Comparison of ENCODE assay signal across 10 mouse cellular contexts in genomic region chr12:112661327-112661605, GRCm38 (mm10). TPM values are rescaled to one million over a fixed set of nuclear protein-coding genes. Genes with fewer than 3 reads are reported as not detected.
DNase-seq lines count a peak whose midpoint lies in the region; ATAC-seq and TF ChIP-seq lines count a peak whose summit lies in the region.
"Had no signal": no experiment of that assay in that cellular context is flagged by ENCODE, and none has a peak within 500 bp of the region (broad histone marks: within the 10 kb centered on the region; RNA-seq: fewer than 3 reads in every experiment).

No protein-coding gene starts in this region.

- no peak for TF ChIP-seq POLR2A in limb, embryonic 14.5 days (IDR thresholded peaks at IDR 0.05; ENCODE audit: borderline replicate concordance, extremely low read depth, insufficient read depth, insufficient read length)

- H3K4me3 ChIP-seq in heart, embryonic 14.5 days (ENCODE audit: control insufficient read depth in 1 of 2, insufficient read depth in 1 of 2, low read depth in 1 of 2, low read length in 2 of 2), result 0 out of 4 replicates have a peak overlapping the region, but pooled peaks of 1 of the 2 experiments have one; percentile 2
- peak overlapping the region; percentile 21; the same call in 1 of the 2 replicates for H3K4me3 ChIP-seq in embryonic facial prominence, embryonic 10.5 days
- peak overlapping the region; percentile 32 for H3K4me3 ChIP-seq in hindbrain, embryonic 10.5 days
- H3K4me3 ChIP-seq in limb, embryonic 14.5 days (replicated peaks; ENCODE audit: low read length), result 0 out of 2 replicates have a peak overlapping the region, but pooled peaks have one; percentile 14

- intact Hi-C loops in heart, postnatal 10 days (cut with DNase I), result no loop called here

- no peak for DNase-seq in heart, postnatal 10 days
- DNase-seq in embryonic facial prominence, embryonic 10.5 days (ENCODE audit: low spot score), result no peak
- DNase-seq in hindbrain, embryonic 10.5 days (ENCODE audit: low spot score), result no peak
- DNase-seq in limb, embryonic 14.5 days (ENCODE audit: low spot score), result no peak
- DNase-seq in layer of hippocampus, postnatal 36 days, result no peak
- DNase-seq: kidney, adult 2 months had no signal

- H3K4me2 ChIP-seq in heart, embryonic 14.5 days (ENCODE audit: low read length), result peak overlapping the region; percentile 59
- peak overlapping the region; percentile 39 for H3K4me2 ChIP-seq in limb, embryonic 14.5 days (replicated peaks; ENCODE audit: low read depth, low read length, severe bottlenecking)

- peaks cover 54 to 77% of the 10 kb centered on the region in 2 experiments for H3K4me1 ChIP-seq in heart, embryonic 14.5 days (ENCODE audit: control insufficient read depth in 2 of 2, insufficient read depth in 2 of 2, low read length in 2 of 2)
- peaks cover 55% of the 10 kb centered on the region for H3K4me1 ChIP-seq in embryonic facial prominence, embryonic 10.5 days
- H3K4me1 ChIP-seq in hindbrain, embryonic 10.5 days (replicated peaks), result peaks cover 74% of the 10 kb centered on the region
- peaks cover 59% of the 10 kb centered on the region for H3K4me1 ChIP-seq in limb, embryonic 14.5 days (ENCODE audit: control insufficient read depth, insufficient read depth, low read length)

- no peaks in the 10 kb centered on the region for H3K9me3 ChIP-seq in heart, embryonic 14.5 days (ENCODE audit: control insufficient read depth, low read length)
- H3K9me3 ChIP-seq in embryonic facial prominence, embryonic 10.5 days, result no peaks in the 10 kb centered on the region
- H3K9me3 ChIP-seq in hindbrain, embryonic 10.5 days, result no peaks in the 10 kb centered on the region
- no peaks in the 10 kb centered on the region for H3K9me3 ChIP-seq in limb, embryonic 14.5 days (ENCODE audit: control insufficient read depth, low read length)

- ATAC-seq in heart, embryonic 14.5 days (ENCODE audit: insufficient number of reproducible peaks, insufficient read depth, low FRiP score, low read depth), result no peak
- 0 out of 2 replicates have a peak, but pooled peaks have one; percentile 0 for ATAC-seq in limb, embryonic 14.5 days (ENCODE audit: low FRiP score, low read depth)
- ATAC-seq in cerebellum, adult (ENCODE audit: insufficient number of reproducible peaks, low FRiP score, low TSS enrichment), result no peak
- ATAC-seq in inflammation-experienced regulatory T-cells, adult 6 months, result no peak
- ATAC-seq: Patski had no signal

- peak overlapping the region; percentile 58 for H3K9ac ChIP-seq in heart, embryonic 14.5 days (ENCODE audit: low read length)
- H3K9ac ChIP-seq in limb, embryonic 14.5 days (ENCODE audit: low read depth, low read length, severe bottlenecking), result peak overlapping the region; percentile 36; the same call in 1 of the 2 replicates

- WGBS in heart, embryonic 14.5 days, result 24% methylated on average over 3 of the region's 3 CpGs
- WGBS in embryonic facial prominence, embryonic 10.5 days, result 88% methylated on average over 3 of the region's 3 CpGs
- WGBS in hindbrain, embryonic 10.5 days, result 83% methylated on average over 3 of the region's 3 CpGs
- 91% methylated on average over 3 of the region's 3 CpGs for WGBS in limb, embryonic 14.5 days

- peaks cover 92% of the 10 kb centered on the region for H3K36me3 ChIP-seq in heart, embryonic 14.5 days (ENCODE audit: control insufficient read depth, insufficient read depth, low read length)
- H3K36me3 ChIP-seq in embryonic facial prominence, embryonic 10.5 days (replicated peaks), result peaks cover 100% of the 10 kb centered on the region
- peaks cover 100% of the 10 kb centered on the region for H3K36me3 ChIP-seq in hindbrain, embryonic 10.5 days
- peaks cover 90% of the 10 kb centered on the region for H3K36me3 ChIP-seq in limb, embryonic 14.5 days (ENCODE audit: control insufficient read depth, insufficient read depth, low read length)

- H3K27me3 ChIP-seq in heart, embryonic 14.5 days (ENCODE audit: control insufficient read depth, insufficient read depth, low read length), result no peaks in the 10 kb centered on the region
- no peaks in the 10 kb centered on the region for H3K27me3 ChIP-seq in embryonic facial prominence, embryonic 10.5 days (replicated peaks; ENCODE audit: low read depth, poor library complexity, severe bottlenecking)
- H3K27me3 ChIP-seq in hindbrain, embryonic 10.5 days (ENCODE audit: insufficient read depth, poor library complexity, severe bottlenecking), result no peaks in the 10 kb centered on the region
- H3K27me3 ChIP-seq in limb, embryonic 14.5 days (ENCODE audit: control insufficient read depth, insufficient read depth, low read length), result no peaks in the 10 kb centered on the region
- H3K27me3 ChIP-seq: Patski had no signal

- peak overlapping the region; percentile 88 to 98 for H3K27ac ChIP-seq in heart, embryonic 14.5 days (replicated peaks in 1 of 2; ENCODE audit: control insufficient read depth in 1 of 2, insufficient read depth in 1 of 2, low read depth in 2 of 2, low read length in 2 of 2)
- H3K27ac ChIP-seq in embryonic facial prominence, embryonic 10.5 days (replicated peaks), result peak overlapping the region; percentile 79
- H3K27ac ChIP-seq in hindbrain, embryonic 10.5 days, result peak overlapping the region; percentile 89
- peak overlapping the region; percentile 87 for H3K27ac ChIP-seq in limb, embryonic 14.5 days (replicated peaks; ENCODE audit: low read depth, low read length)

RNA-seq across cellular contexts. Expression of gene Akt1, which starts 13.4 kb away (rescaled TPM):
- polyA plus RNA-seq in heart, embryonic 14.5 days (2014; fragmentation: Nextera tagmentation; extraction: Ambion mirVana), result 163 and 182 TPM in 2 replicates
- 100 to 1,000 TPM; 346 to 355 TPM for total RNA-seq in heart, postnatal 10 days (2021)
- 47.0 and 53.4 TPM in 2 replicates for polyA plus RNA-seq in embryonic facial prominence, embryonic 10.5 days (2016; fragmentation: Nextera tagmentation; extraction: Ambion mirVana)
- polyA plus RNA-seq in hindbrain, embryonic 10.5 days (2016; fragmentation: Nextera tagmentation; extraction: Ambion mirVana), result 50.9 and 56.8 TPM in 2 replicates
- 305 and 332 TPM in 2 replicates for polyA plus RNA-seq in limb, embryonic 14.5 days (2012; rRNA removed)
- polyA plus RNA-seq in limb, embryonic 14.5 days (2014; fragmentation: Nextera tagmentation; extraction: Ambion mirVana), result 148 and 181 TPM in 2 replicates
- polyA plus RNA-seq in inflammation-experienced regulatory T-cells, adult 6 months (2017; shearing (Covaris generic)), result 10 to 100 TPM; 20.2 to 26.3 (median 21.0) TPM
- total RNA-seq in layer of hippocampus, postnatal 36 days (2021), result 100 to 1,000 TPM; 145 to 156 TPM

RNA-seq across cellular contexts. Expression of gene Siva1, which starts 16.8 kb away (rescaled TPM):
- 136 and 153 TPM in 2 replicates for polyA plus RNA-seq in heart, embryonic 14.5 days (2014; fragmentation: Nextera tagmentation; extraction: Ambion mirVana)
- total RNA-seq in heart, postnatal 10 days (2021), result 10 to 100 TPM; 26.4 to 31.4 TPM
- polyA plus RNA-seq in embryonic facial prominence, embryonic 10.5 days (2016; fragmentation: Nextera tagmentation; extraction: Ambion mirVana), result 332 TPM in 2 replicates
- 281 and 334 TPM in 2 replicates for polyA plus RNA-seq in hindbrain, embryonic 10.5 days (2016; fragmentation: Nextera tagmentation; extraction: Ambion mirVana)
- polyA plus RNA-seq in limb, embryonic 14.5 days (2012; rRNA removed), result 179 and 184 TPM in 2 replicates
- polyA plus RNA-seq in limb, embryonic 14.5 days (2014; fragmentation: Nextera tagmentation; extraction: Ambion mirVana), result 282 and 284 TPM in 2 replicates
- 10 to 100 TPM; 34.6 to 68.7 (median 39.4) TPM for polyA plus RNA-seq in inflammation-experienced regulatory T-cells, adult 6 months (2017; shearing (Covaris generic))
- 10 to 100 TPM; 20.2 to 24.0 TPM for total RNA-seq in layer of hippocampus, postnatal 36 days (2021)

RNA-seq across cellular contexts. Expression of gene Zbtb42, which starts 17.4 kb away (rescaled TPM):
- 5.3 and 6.7 TPM in 2 replicates for polyA plus RNA-seq in heart, embryonic 14.5 days (2014; fragmentation: Nextera tagmentation; extraction: Ambion mirVana)
- total RNA-seq in heart, postnatal 10 days (2021), result 1 to 10 TPM; 7.7 to 8.5 TPM
- 4.3 and 4.5 TPM in 2 replicates for polyA plus RNA-seq in embryonic facial prominence, embryonic 10.5 days (2016; fragmentation: Nextera tagmentation; extraction: Ambion mirVana)
- 7.1 and 10.9 TPM in 2 replicates for polyA plus RNA-seq in hindbrain, embryonic 10.5 days (2016; fragmentation: Nextera tagmentation; extraction: Ambion mirVana)
- 2.5 and 3.3 TPM in 2 replicates for polyA plus RNA-seq in limb, embryonic 14.5 days (2012; rRNA removed)
- polyA plus RNA-seq in limb, embryonic 14.5 days (2014; fragmentation: Nextera tagmentation; extraction: Ambion mirVana), result 1.9 and 2.5 TPM in 2 replicates
- polyA plus RNA-seq in inflammation-experienced regulatory T-cells, adult 6 months (2017; shearing (Covaris generic)), result 1 to 10 TPM; 3.7 to 4.3 (median 3.8) TPM
- under 1 TPM; 0.37 to 0.38 TPM for total RNA-seq in layer of hippocampus, postnatal 36 days (2021)

RNA-seq across cellular contexts. Expression of gene Adssl1, which starts 41.4 kb away (rescaled TPM):
- polyA plus RNA-seq in heart, embryonic 14.5 days (2014; fragmentation: Nextera tagmentation; extraction: Ambion mirVana), result 88.3 and 89.7 TPM in 2 replicates
- total RNA-seq in heart, postnatal 10 days (2021), result 100 to 1,000 TPM; 129 to 136 TPM
- polyA plus RNA-seq in embryonic facial prominence, embryonic 10.5 days (2016; fragmentation: Nextera tagmentation; extraction: Ambion mirVana), result 4.0 and 4.3 TPM in 2 replicates
- polyA plus RNA-seq in hindbrain, embryonic 10.5 days (2016; fragmentation: Nextera tagmentation; extraction: Ambion mirVana), result 3.7 and 5.5 TPM in 2 replicates
- polyA plus RNA-seq in limb, embryonic 14.5 days (2012; rRNA removed), result 11.8 and 18.9 TPM in 2 replicates
- polyA plus RNA-seq in limb, embryonic 14.5 days (2014; fragmentation: Nextera tagmentation; extraction: Ambion mirVana), result 13.3 and 15.0 TPM in 2 replicates
- polyA plus RNA-seq in inflammation-experienced regulatory T-cells, adult 6 months (2017; shearing (Covaris generic)), result 1 to 10 TPM in 2 of 3 experiments, under 1 TPM in 1; 0.99 to 1.9 (median 1.6) TPM
- total RNA-seq in layer of hippocampus, postnatal 36 days (2021), result 10 to 100 TPM; 11.9 to 12.6 TPM

RNA-seq across cellular contexts. Expression of gene Cep170b, which starts 59.0 kb away (rescaled TPM):
- polyA plus RNA-seq in heart, embryonic 14.5 days (2014; fragmentation: Nextera tagmentation; extraction: Ambion mirVana), result 5.0 and 6.1 TPM in 2 replicates
- total RNA-seq in heart, postnatal 10 days (2021), result 10 to 100 TPM; 11.3 to 11.9 TPM
- 9.7 and 10.6 TPM in 2 replicates for polyA plus RNA-seq in embryonic facial prominence, embryonic 10.5 days (2016; fragmentation: Nextera tagmentation; extraction: Ambion mirVana)
- 6.7 and 8.7 TPM in 2 replicates for polyA plus RNA-seq in hindbrain, embryonic 10.5 days (2016; fragmentation: Nextera tagmentation; extraction: Ambion mirVana)
- polyA plus RNA-seq in limb, embryonic 14.5 days (2012; rRNA removed), result 30.1 and 36.9 TPM in 2 replicates
- 21.3 and 23.6 TPM in 2 replicates for polyA plus RNA-seq in limb, embryonic 14.5 days (2014; fragmentation: Nextera tagmentation; extraction: Ambion mirVana)
- polyA plus RNA-seq in inflammation-experienced regulatory T-cells, adult 6 months (2017; shearing (Covaris generic)), result 1 to 10 TPM; 2.4 to 5.1 (median 4.1) TPM
- 100 to 1,000 TPM; 171 to 189 TPM for total RNA-seq in layer of hippocampus, postnatal 36 days (2021)
